Comparison of ENCODE assay signal across 27 mouse cellular contexts in genomic region chr11:106927950-106928349, GRCm38 (mm10). TPM values are rescaled to one million over a fixed set of nuclear protein-coding genes. Genes with fewer than 3 reads are reported as not detected.
A peak's percentile ranks its signal among the peaks of the same experiment; 100 is the strongest.
DNase-seq lines count a peak whose midpoint lies in the region; ATAC-seq and TF ChIP-seq lines count a peak whose summit lies in the region.
"Had no signal": no experiment of that assay in that cellular context is flagged by ENCODE, and none has a peak within 500 bp of the region (broad histone marks: within the 10 kb centered on the region; RNA-seq: fewer than 3 reads in every experiment).

No protein-coding gene starts in this region.

- no peak overlapping the region for H3K4me3 ChIP-seq in kidney, adult 2 months (ENCODE audit: insufficient read depth, low read depth, low read length)
- no peak overlapping the region for H3K4me3 ChIP-seq in kidney, embryonic 14.5 days (ENCODE audit: low read length)
- H3K4me3 ChIP-seq in liver, adult 2 months (ENCODE audit: insufficient read depth, low read depth, low read length), result no peak overlapping the region
- H3K4me3 ChIP-seq in liver, embryonic 11.5 days (ENCODE audit: low read depth, low read length), result no peak overlapping the region
- H3K4me3 ChIP-seq: embryonic facial prominence, embryonic 12.5 days; embryonic facial prominence, embryonic 15.5 days; gastrocnemius, adult 2 months; heart, embryonic 12.5 days; heart, embryonic 15.5 days; hindbrain, embryonic 10.5 days; hindbrain, embryonic 13.5 days had no signal

- 71% methylated on average over 5 of the region's 5 CpGs for WGBS in kidney, adult 2 months
- 92% methylated on average over 5 of the region's 5 CpGs for WGBS in kidney, embryonic 14.5 days
- WGBS in liver, adult 2 months, result 43% methylated on average over 5 of the region's 5 CpGs
- WGBS in liver, embryonic 11.5 days, result 94% methylated on average over 5 of the region's 5 CpGs

- H3K36me3 ChIP-seq in kidney, adult 2 months (ENCODE audit: control insufficient read depth, insufficient read depth, low read length), result no peaks in the 10 kb centered on the region
- no peaks in the 10 kb centered on the region for H3K36me3 ChIP-seq in kidney, embryonic 14.5 days (ENCODE audit: control insufficient read depth, insufficient read depth, low read length)
- no peaks in the 10 kb centered on the region for H3K36me3 ChIP-seq in liver, adult 2 months (ENCODE audit: control insufficient read depth, insufficient read depth, low read length)
- H3K36me3 ChIP-seq in liver, embryonic 11.5 days (ENCODE audit: control insufficient read depth, insufficient read depth, low read length), result no peaks in the 10 kb centered on the region
- H3K36me3 ChIP-seq: embryonic facial prominence, embryonic 12.5 days; embryonic facial prominence, embryonic 15.5 days; heart, embryonic 12.5 days; heart, embryonic 15.5 days; hindbrain, embryonic 10.5 days; hindbrain, embryonic 13.5 days had no signal

- peaks cover 5% of the 10 kb centered on the region for H3K4me1 ChIP-seq in kidney, adult 2 months (ENCODE audit: control insufficient read depth, insufficient read depth, low read length)
- no peaks in the 10 kb centered on the region for H3K4me1 ChIP-seq in kidney, embryonic 14.5 days (ENCODE audit: control insufficient read depth, insufficient read depth, low read length)
- H3K4me1 ChIP-seq in liver, adult 2 months (ENCODE audit: control insufficient read depth, insufficient read depth, low read length), result peaks cover 12% of the 10 kb centered on the region
- no peaks in the 10 kb centered on the region for H3K4me1 ChIP-seq in liver, embryonic 11.5 days (replicated peaks; ENCODE audit: control insufficient read depth, insufficient read depth, low read length)
- H3K4me1 ChIP-seq: embryonic facial prominence, embryonic 12.5 days; heart, embryonic 12.5 days; heart, embryonic 15.5 days; hindbrain, embryonic 13.5 days had no signal

- peak; percentile 91 for DNase-seq in kidney, adult 2 months
- DNase-seq in liver, adult 2 months (ENCODE audit: extremely low read depth, low read depth, low spot score), result peak; percentile 96
- DNase-seq in liver, embryonic 11.5 days (ENCODE audit: low spot score), result no peak
- DNase-seq in kidney, postnatal 14 days, result peak; percentile 29
- DNase-seq in kidney, postnatal 36 days, result peak; percentile 52 to 74
- DNase-seq in urinary bladder, postnatal 14 days (ENCODE audit: low spot score), result no peak
- DNase-seq in right cerebral cortex, postnatal 10 days (ENCODE audit: low spot score in 2 of 2), result no peak
- DNase-seq: adrenal gland, adult 8-10 months; adrenal gland, postnatal 36 days; cerebellum, adult 18-20 months; cerebellum, adult 9-10 months; cerebellum, postnatal 25 days; forebrain, postnatal 0 days; gastrocnemius, adult 2 months; gastrocnemius, postnatal 25 days; heart, adult 18-20 months; heart, postnatal 10 days; heart, postnatal 36 days had no signal

- no peak overlapping the region for H3K9ac ChIP-seq in kidney, embryonic 14.5 days (ENCODE audit: low read depth, low read length)
- no peak overlapping the region; the same call in 1 of the 2 replicates for H3K9ac ChIP-seq in liver, adult 2 months (ENCODE audit: low read depth, low read length)
- H3K9ac ChIP-seq in liver, embryonic 11.5 days (ENCODE audit: low read depth, low read length), result no peak overlapping the region
- H3K9ac ChIP-seq: embryonic facial prominence, embryonic 12.5 days; embryonic facial prominence, embryonic 15.5 days; forebrain, postnatal 0 days; heart, embryonic 12.5 days; heart, embryonic 15.5 days; hindbrain, embryonic 13.5 days had no signal

- ATAC-seq in kidney, embryonic 14.5 days (ENCODE audit: low FRiP score, low TSS enrichment), result no peak
- no peak for ATAC-seq in liver, embryonic 11.5 days (replicated peaks; ENCODE audit: low FRiP score)
- ATAC-seq: activated CD4-positive, CD25-positive, alpha-beta regulatory T cell, adult 4 months; forebrain, embryonic 14.5 days; forebrain, postnatal 0 days had no signal

- H3K9me3 ChIP-seq in kidney, embryonic 14.5 days (ENCODE audit: control insufficient read depth, low read length), result no peaks in the 10 kb centered on the region
- no peaks in the 10 kb centered on the region for H3K9me3 ChIP-seq in liver, embryonic 11.5 days (ENCODE audit: control insufficient read depth, low read length)
- H3K9me3 ChIP-seq: embryonic facial prominence, embryonic 12.5 days; embryonic facial prominence, embryonic 15.5 days; heart, embryonic 12.5 days; heart, embryonic 15.5 days; hindbrain, embryonic 13.5 days had no signal

- H3K27me3 ChIP-seq in kidney, adult 2 months (replicated peaks; ENCODE audit: control insufficient read depth, insufficient read depth, low read length), result no peaks in the 10 kb centered on the region
- H3K27me3 ChIP-seq in kidney, embryonic 14.5 days (ENCODE audit: control insufficient read depth, insufficient read depth, low read length), result no peaks in the 10 kb centered on the region
- no peaks in the 10 kb centered on the region for H3K27me3 ChIP-seq in liver, adult 2 months (ENCODE audit: control insufficient read depth, insufficient read depth, low read length)
- H3K27me3 ChIP-seq in liver, embryonic 11.5 days (replicated peaks; ENCODE audit: control insufficient read depth, insufficient read depth, low read length), result no peaks in the 10 kb centered on the region
- H3K27me3 ChIP-seq: embryonic facial prominence, embryonic 12.5 days; embryonic facial prominence, embryonic 15.5 days; heart, embryonic 12.5 days; heart, embryonic 15.5 days; hindbrain, embryonic 13.5 days had no signal

- TF ChIP-seq CTCF in kidney, adult 2 months (conservative IDR thresholded peaks at IDR 0.05; ENCODE audit: insufficient read depth, insufficient read length, low read depth, low read length), result no peak
- no peak for TF ChIP-seq CTCF in liver, adult 2 months (IDR thresholded peaks at IDR 0.05; ENCODE audit: low read depth, low read length)

- H3K79me2 ChIP-seq in liver, adult 2 months (ENCODE audit: control insufficient read depth, insufficient read depth, low read length), result no peaks in the 10 kb centered on the region

- no peak for TF ChIP-seq POLR2A in kidney, adult 2 months (IDR thresholded peaks at IDR 0.05; ENCODE audit: low read depth, low read length)
- TF ChIP-seq POLR2A in liver, adult 2 months (IDR thresholded peaks at IDR 0.05; ENCODE audit: extremely low read depth, insufficient read depth, low read length), result no peak

- peak overlapping the region; percentile 88 for H3K27ac ChIP-seq in kidney, adult 2 months (ENCODE audit: insufficient read depth, low read depth, low read length)
- H3K27ac ChIP-seq in kidney, embryonic 14.5 days (ENCODE audit: low read depth, low read length), result no peak overlapping the region
- H3K27ac ChIP-seq in liver, adult 2 months (replicated peaks; ENCODE audit: insufficient read depth, low read depth, low read length), result peak overlapping the region; percentile 94
- no peak overlapping the region for H3K27ac ChIP-seq in liver, embryonic 11.5 days (ENCODE audit: low read depth, low read length)
- H3K27ac ChIP-seq: embryonic facial prominence, embryonic 12.5 days; embryonic facial prominence, embryonic 15.5 days; gastrocnemius, adult 2 months; heart, embryonic 15.5 days; hindbrain, embryonic 10.5 days; hindbrain, embryonic 13.5 days had no signal

- H3K4me2 ChIP-seq in kidney, embryonic 14.5 days (replicated peaks; ENCODE audit: low read depth, low read length), result no peak overlapping the region
- no peak overlapping the region for H3K4me2 ChIP-seq in liver, embryonic 11.5 days
- H3K4me2 ChIP-seq: embryonic facial prominence, embryonic 12.5 days; embryonic facial prominence, embryonic 15.5 days; heart, embryonic 12.5 days; heart, embryonic 15.5 days; hindbrain, embryonic 13.5 days had no signal

RNA-seq across cellular contexts. Expression of gene Smurf2, which starts 7.4 kb away (rescaled TPM):
- polyA plus RNA-seq in kidney, adult 2 months (2012; rRNA removed), result 12.1 and 14.7 TPM in 2 replicates
- polyA plus RNA-seq in kidney, embryonic 14.5 days (2014; fragmentation: Nextera tagmentation; extraction: Ambion mirVana), result 17.4 and 19.1 TPM in 2 replicates
- 29.7 and 29.9 TPM in 2 replicates for total RNA-seq in liver, adult 2 months (2014; rRNA removed)
- polyA plus RNA-seq in liver, adult 2 months (2012; rRNA removed), result 6.4 and 7.2 TPM in 2 replicates
- polyA plus RNA-seq in liver, embryonic 11.5 days (2014; fragmentation: Nextera tagmentation; extraction: Ambion mirVana), result 8.7 and 9.6 TPM in 2 replicates

Comparison
In these comparisons a context has a peak if more than half of its experiments do, and no peak if none do; other contexts are left out.
1. DNase-seq: peak in kidney, adult 2 months (single experiment), liver, adult 2 months (single experiment), kidney, postnatal 14 days (single experiment) and kidney, postnatal 36 days (2 of 2); none in liver, embryonic 11.5 days (single experiment), urinary bladder, postnatal 14 days (single experiment) and right cerebral cortex, postnatal 10 days (0 of 2).
2. H3K27ac ChIP-seq: peak in kidney, adult 2 months (single experiment) and liver, adult 2 months (single experiment); none in kidney, embryonic 14.5 days (single experiment) and liver, embryonic 11.5 days (single experiment).